Mouse (Mus musculus) gastrocnemius, adult 8-10 months (tissue): Measurements from ENCODE around the gene Efnb2. TPM values are rescaled to one million over a fixed set of nuclear protein-coding genes. Genes with fewer than 3 reads are reported as not detected.

Experiments used
- DNase-seq, 2 experiments: peaks; one replicate each; pipeline ENCODE4 v3.0.0; 2022; ENCODE audit warnings: low spot score in 2 of 2
- microRNA-seq: library from miRNA; unstranded; fragments of <30 nt; microRNA quantifications from one replicate; pipeline ENCODE4 v1.2.0, GENCODE M21; 2022
- total RNA-seq, 4 experiments: library from RNA; stranded (reverse); gene quantifications; 2 replicates each; pipeline ENCODE4 v1.2.4; 2022

Efnb2 gene
- total RNA-seq, 4 experiments from 2014 or later = 3.3 to 5.5 (median 4.0) TPM

DNA sequence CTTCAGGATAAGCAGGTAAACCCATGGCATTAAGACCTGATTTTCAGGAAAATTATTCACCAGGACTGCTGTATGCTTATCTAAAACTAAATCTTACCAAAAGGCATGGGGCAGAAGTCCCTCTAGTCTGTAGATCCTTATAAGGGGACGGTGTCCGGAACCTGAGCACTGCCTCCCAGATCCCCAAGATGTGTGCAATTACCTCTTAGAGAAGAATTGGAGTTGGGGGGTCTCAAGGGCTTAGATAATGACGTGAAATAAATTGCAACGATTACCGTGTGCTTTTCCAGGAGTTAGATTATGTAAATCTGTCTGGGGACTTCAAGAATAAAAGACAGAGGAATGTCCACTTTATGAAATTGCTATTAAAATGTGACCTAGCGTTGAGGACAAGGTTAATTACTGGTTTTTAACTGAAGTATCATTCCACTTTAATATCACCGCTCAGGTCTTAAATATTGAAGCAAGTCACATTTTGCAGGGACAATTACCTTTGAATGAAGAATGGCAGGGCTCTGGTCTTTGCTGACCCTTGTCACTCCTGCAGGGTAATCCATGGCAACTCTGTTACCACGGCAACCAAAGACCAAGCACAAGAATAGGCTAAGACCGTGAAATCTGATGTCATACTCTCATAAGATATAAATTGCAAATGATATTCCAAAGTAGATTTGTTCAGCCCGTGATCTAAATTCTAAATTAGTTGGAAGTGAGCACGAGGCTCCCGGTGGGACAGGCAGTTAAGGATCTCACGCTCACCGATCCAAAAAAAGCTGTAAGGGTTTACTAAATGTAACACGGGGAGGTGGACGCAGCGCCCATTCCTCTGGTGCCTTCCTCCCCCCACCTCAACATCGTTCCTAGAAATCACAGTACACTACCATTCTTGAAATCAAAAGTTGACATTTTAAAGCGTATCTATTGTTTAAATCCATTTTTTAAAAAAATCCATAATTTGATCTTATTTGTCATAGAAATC, 86.2 kb downstream of the Efnb2 start:
- DNase-seq = no peak

DNA sequence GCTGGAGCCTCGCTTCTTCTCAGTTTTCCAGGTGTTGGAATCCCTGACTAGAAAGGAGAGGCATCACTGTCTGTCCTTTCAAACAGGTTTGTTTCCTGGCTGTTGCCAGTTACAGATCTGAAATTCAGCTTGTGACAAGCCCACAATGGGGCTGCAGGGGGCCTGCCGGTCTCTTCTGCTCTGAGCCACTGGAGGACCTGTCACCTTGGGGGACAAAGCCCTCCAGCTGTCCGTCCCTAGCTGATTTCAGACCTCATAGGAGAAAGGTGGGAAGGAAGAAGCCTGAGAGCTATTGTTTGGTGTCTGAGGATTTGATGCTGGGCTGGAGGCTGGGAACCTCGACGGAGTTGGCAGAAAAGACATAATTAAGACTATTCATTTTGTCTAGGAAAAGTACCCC, 88.8 kb downstream of the Efnb2 start:
- DNase-seq = no peak

DNA sequence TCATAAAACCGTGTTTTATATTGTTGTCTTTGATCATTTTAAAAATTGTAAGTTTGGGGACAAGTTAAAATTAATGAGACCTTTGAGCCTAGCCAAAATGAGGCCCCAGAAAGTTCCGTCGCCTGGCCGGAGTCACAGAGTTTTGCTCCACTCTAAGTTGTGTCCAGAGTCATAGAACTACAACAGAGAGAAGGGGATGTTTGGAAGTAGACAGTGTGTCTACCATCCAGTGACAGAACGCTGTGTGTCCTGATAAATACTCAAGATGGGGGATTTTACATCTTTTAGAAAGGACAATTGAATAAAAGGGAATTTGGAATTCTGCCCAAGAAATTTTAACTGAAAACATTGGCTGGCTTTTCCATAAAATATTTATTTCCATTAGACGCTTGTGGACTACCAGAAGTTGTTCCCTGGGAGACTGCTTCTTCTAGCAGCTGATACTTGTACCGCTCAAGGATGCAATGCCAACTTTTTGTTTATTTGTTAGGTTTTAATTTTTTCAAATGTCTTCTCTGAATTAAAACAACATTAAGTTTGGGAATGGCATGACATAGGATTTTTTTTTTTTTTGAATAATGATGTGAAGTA, 89.3 kb downstream of the Efnb2 start:
- no peak for DNase-seq

DNA sequence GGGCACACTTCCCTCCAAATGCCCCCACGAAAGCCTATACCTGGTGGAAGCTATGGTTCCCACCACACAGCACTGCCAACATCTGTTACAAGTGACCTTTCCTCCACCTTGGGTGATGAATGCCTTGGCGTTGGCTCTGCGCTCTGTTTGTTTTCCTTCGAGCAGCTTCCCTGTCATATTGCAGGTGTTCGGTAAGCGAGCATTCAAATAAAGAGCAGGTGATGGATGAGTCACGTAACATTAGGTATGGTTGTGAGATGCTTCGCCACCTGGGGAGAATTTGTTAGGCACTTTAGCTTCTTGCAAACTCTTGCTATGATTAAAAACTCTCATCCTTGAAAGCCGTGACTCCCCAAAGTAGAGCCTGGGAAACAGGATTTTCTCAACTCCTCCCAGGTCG, 91.8 kb downstream of the Efnb2 start:
- no peak for DNase-seq

DNA sequence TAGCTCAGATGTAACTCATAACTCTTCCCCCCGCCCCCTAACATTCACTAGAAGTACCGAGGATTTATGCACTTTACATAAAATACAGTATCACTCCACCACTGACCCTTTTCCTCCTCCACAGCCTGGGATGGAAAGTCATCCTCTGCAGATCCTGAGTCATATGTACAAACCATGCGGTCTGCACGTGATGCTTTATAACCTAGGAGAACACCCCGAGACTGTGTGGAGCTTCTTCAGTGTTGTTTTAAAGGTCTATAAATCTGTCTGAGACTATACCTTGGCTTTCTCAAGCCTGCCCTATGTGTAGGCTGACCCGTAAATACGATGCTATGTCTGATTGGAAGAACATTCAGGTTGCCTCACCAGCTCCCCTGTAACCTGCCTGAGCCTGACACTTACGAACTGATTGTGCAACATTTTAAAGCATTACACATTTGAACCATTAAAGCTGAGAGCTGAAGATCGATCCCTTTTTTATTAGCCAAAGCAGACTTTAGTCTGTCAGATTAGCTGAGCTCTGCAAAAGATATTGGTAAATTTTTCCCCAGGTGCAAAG, 92.7 kb downstream of the Efnb2 start:
- no peak for DNase-seq

Small RNA genes lying within 50 kb of the gene (microRNA-seq; reads per million reads assigned to microRNA genes)
- gene Mir7654 = 2.5 reads per million

Other genes with a start within 250 kb of the Efnb2 start
- 10 to 100 TPM; 27.8 to 38.6 (median 33.2) TPM for gene Arglu1, start 29.3 kb upstream of the Efnb2 start, total RNA-seq